Mouse (Mus musculus): ENCODE measurements around the gene Prss22.

GRCm38 (mm10) chr17:24000404-24000803 is 2.5 kb upstream of the Prss22 start:
- TF ChIP-seq CTCF (IDR thresholded peaks at IDR 0.05; ENCODE audit: borderline replicate concordance, insufficient read depth, low read length) (no peak), POLR2A (IDR thresholded peaks at IDR 0.05; ENCODE audit: low read depth, low read length) (no peak)
